Mouse (Mus musculus) mature B cell (primary cell): ENCODE results near the gene Folh1.
"Not testable (repeated sequence)": the region's sequence is repeated elsewhere in the genome, so short reads cannot be mapped to it uniquely, and the experiment has no call there.

Experiments
- in situ Hi-C: fragments of 300-500 bp; cut with MboI; formaldehyde crosslinking; loops from 2 replicates; pipeline ENCODE4 v1.14.3; 2019

Gene Folh1

GRCm38 (mm10) chr7:86775617-86776325 is at the start of gene Folh1:
Gene Folh1 (minus strand): TSS chr7:86775943.
- in situ Hi-C loops, result no loop called here

GRCm38 (mm10) chr7:86816466-86816865 is 40.7 kb upstream of the Folh1 start:
- in situ Hi-C loops, result no loop called here

- in situ Hi-C loops, result not testable (repeated sequence)
Measured at GRCm38 (mm10) chr7:86815716-86816115, 40.0 kb upstream of the Folh1 start.

- in situ Hi-C loops, result not testable (repeated sequence)
Measured at GRCm38 (mm10) chr7:86815241-86815640, 39.5 kb upstream of the Folh1 start.

- in situ Hi-C loops, result no loop called here
Measured at GRCm38 (mm10) chr7:86794727-86795126, 19.0 kb upstream of the Folh1 start, which contains the start of gene Vmn2r77. Gene Vmn2r77 (plus strand): TSS chr7:86795027.

GRCm38 (mm10) chr7:86771621-86772020 is 4.1 kb downstream of the Folh1 start:
- in situ Hi-C loops, result no loop called here

- in situ Hi-C loops, result no loop called here
Measured at GRCm38 (mm10) chr7:86764628-86765027, 11.1 kb downstream of the Folh1 start.

GRCm38 (mm10) chr7:86760751-86761150 is 15.0 kb downstream of the Folh1 start:
- in situ Hi-C loops, result no loop called here

- in situ Hi-C loops, result no loop called here
Measured at GRCm38 (mm10) chr7:86725013-86725412, 50.7 kb downstream of the Folh1 start.

GRCm38 (mm10) chr7:86688030-86688429 is 87.7 kb downstream of the Folh1 start, which contains the start of gene Olfr292:
Gene Olfr292 (plus strand): TSS chr7:86688330.
- in situ Hi-C loops, result no loop called here
